Mouse (Mus musculus) hindbrain, embryonic 15.5 days (tissue): ENCODE measurements around the gene Mpp4. TPM values are rescaled to one million over a fixed set of nuclear protein-coding genes. Genes with fewer than 3 reads are reported as not detected.

ENCODE experiments used
- ATAC-seq: fragments of 200-750 bp; cut with Nextera tagmentation; 2 replicates; pipeline ENCODE4 v1.8.0; 2017; ENCODE audit warnings: low read depth, moderate number of reproducible peaks, moderate TSS enrichment; ENCODE audit not compliant: low FRiP score
- H3K27ac ChIP-seq: fragments of 300-500 bp; sonication (generic); replicated peaks from 2 replicates; pipeline ENCODE4 v1.5.1; 2015; ENCODE audit warnings: mild to moderate bottlenecking, inconsistent platforms
- H3K27me3 ChIP-seq: fragments of 300-500 bp; sonication (generic); 2 replicates; pipeline ENCODE4 v1.6.1; 2015; ENCODE audit warnings: control low read depth, inconsistent platforms
- H3K36me3 ChIP-seq: fragments of 300-500 bp; sonication (generic); 2 replicates; pipeline ENCODE4 v1.6.1; 2015; ENCODE audit warnings: control low read depth, inconsistent platforms
- H3K4me1 ChIP-seq: fragments of 300-500 bp; sonication (generic); replicated peaks from 2 replicates; pipeline ENCODE4 v1.6.1; 2015; ENCODE audit warnings: control low read depth, inconsistent platforms
- H3K4me2 ChIP-seq: fragments of 300-500 bp; sonication (generic); 2 replicates; pipeline ENCODE4 v1.6.1; 2015; ENCODE audit warnings: moderate library complexity, mild to moderate bottlenecking, inconsistent platforms
- H3K4me3 ChIP-seq: fragments of 300-500 bp; sonication (generic); 2 replicates; pipeline ENCODE4 v1.5.1; 2015; ENCODE audit warnings: mild to moderate bottlenecking, inconsistent platforms
- H3K9ac ChIP-seq: fragments of 300-500 bp; sonication (generic); 2 replicates; pipeline ENCODE4 v1.6.1; 2015; ENCODE audit warnings: inconsistent platforms
- H3K9me3 ChIP-seq: fragments of 300-500 bp; sonication (generic); 2 replicates; pipeline ENCODE4 v1.6.1; 2016; ENCODE audit warnings: control low read depth, inconsistent platforms
- WGBS: fragments of 180-500 bp; shearing (Covaris S2); methylation state at CpG from one replicate; pipeline ENCODE4 v1.1.7; 2015; 5-methylcytosine and 5-hydroxymethylcytosine counted together
- polyA plus RNA-seq: library from polyadenylated mRNA; unstranded; fragments of >200 nt; fragmentation: Nextera tagmentation; extraction: Ambion mirVana; gene quantifications from 2 replicates; pipeline ENCODE4 v1.2.1, GENCODE M21; 2015

The Mpp4 gene
- polyA plus RNA-seq = 0.73 and 1.2 TPM in 2 replicates

- Histone ChIP-seq H3K36me3 (peaks cover 49% of the 10 kb centered on the region), H3K9me3 (no peaks in the 10 kb centered on the region), H3K4me1 (no peaks in the 10 kb centered on the region), H3K9ac (no peak within 1 kb of the TSS), H3K27me3 (no peaks in the 10 kb centered on the region), H3K27ac (no peak within 1 kb of the TSS), H3K4me3 (no peak within 1 kb of the TSS), H3K4me2 (no peak within 1 kb of the TSS)
- 48% methylated on average over 12 of the region's 12 CpGs for WGBS
- no peak for ATAC-seq
These were observed at the start of gene Mpp4 for GRCm38 (mm10) chr1:59163030-59163461. TSS of gene Mpp4 (minus strand) at chr1:59163389.

- Histone ChIP-seq H3K4me1 (no peaks in the 10 kb centered on the region), H3K9me3 (no peaks in the 10 kb centered on the region), H3K27me3 (no peaks in the 10 kb centered on the region), H3K36me3 (peaks cover 33% of the 10 kb centered on the region), H3K4me2 (no peak overlapping the region), H3K27ac (no peak overlapping the region), H3K4me3 (no peak overlapping the region), H3K9ac (no peak overlapping the region)
- WGBS = no CpG with 5 or more reads among the region's 1 CpGs
- no peak for ATAC-seq
These were observed 49.8 kb upstream of the Mpp4 start for GRCm38 (mm10) chr1:59212951-59213350.

- H3K27ac ChIP-seq = no peak overlapping the region
- ATAC-seq = no peak
- no peak overlapping the region for H3K4me2 ChIP-seq
- H3K9ac ChIP-seq = no peak overlapping the region
- no peaks in the 10 kb centered on the region for H3K4me1 ChIP-seq
- no peaks in the 10 kb centered on the region for H3K9me3 ChIP-seq
- no peaks in the 10 kb centered on the region for H3K27me3 ChIP-seq
- WGBS = 74% methylated on average over 5 of the region's 5 CpGs
- no peak overlapping the region for H3K4me3 ChIP-seq
- H3K36me3 ChIP-seq = peaks cover 34% of the 10 kb centered on the region
These were observed 49.0 kb upstream of the Mpp4 start for GRCm38 (mm10) chr1:59212076-59212779.

- WGBS = 90% methylated on average over 4 of the region's 4 CpGs
- Histone ChIP-seq H3K4me2 (no peak overlapping the region), H3K9me3 (no peaks in the 10 kb centered on the region), H3K4me1 (no peaks in the 10 kb centered on the region), H3K27me3 (no peaks in the 10 kb centered on the region), H3K9ac (no peak overlapping the region), H3K36me3 (peaks cover 36% of the 10 kb centered on the region), H3K4me3 (no peak overlapping the region), H3K27ac (no peak overlapping the region)
- ATAC-seq = no peak
These were observed 48.5 kb upstream of the Mpp4 start for GRCm38 (mm10) chr1:59211651-59212050.

- H3K4me1 ChIP-seq = no peaks in the 10 kb centered on the region
- no peak overlapping the region for H3K9ac ChIP-seq
- ATAC-seq = no peak
- 83% methylated on average over 1 of the region's 1 CpGs for WGBS
- H3K36me3 ChIP-seq = peaks cover 27% of the 10 kb centered on the region
- H3K27ac ChIP-seq = no peak overlapping the region
- H3K4me2 ChIP-seq = no peak overlapping the region
- no peaks in the 10 kb centered on the region for H3K9me3 ChIP-seq
- no peaks in the 10 kb centered on the region for H3K27me3 ChIP-seq
- no peak overlapping the region for H3K4me3 ChIP-seq
These were observed 45.1 kb upstream of the Mpp4 start for GRCm38 (mm10) chr1:59208331-59208730.

DNA sequence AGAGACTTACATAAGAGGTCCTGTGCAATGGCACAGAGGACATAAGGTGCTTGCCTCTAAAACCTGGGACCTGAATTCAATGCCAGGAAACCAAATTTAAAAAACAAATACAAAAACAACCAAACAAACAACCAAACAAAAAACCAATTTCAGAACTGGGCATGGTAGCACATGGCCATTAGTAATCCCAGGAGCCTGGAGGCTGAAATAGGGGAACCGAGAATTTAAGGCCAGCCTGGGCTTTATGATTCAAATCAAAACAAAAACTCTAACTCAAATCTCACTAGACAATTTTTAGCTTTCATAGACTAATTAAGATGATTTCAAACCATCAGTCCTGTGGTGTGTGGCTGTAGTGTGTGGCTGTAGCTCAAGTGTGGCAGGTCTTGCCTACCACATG lies 41.3 kb upstream of the Mpp4 start:
- no peak overlapping the region for H3K9ac ChIP-seq
- no peaks in the 10 kb centered on the region for H3K4me1 ChIP-seq
- no peak overlapping the region for H3K27ac ChIP-seq
- peaks cover 32% of the 10 kb centered on the region for H3K36me3 ChIP-seq
- no peaks in the 10 kb centered on the region for H3K27me3 ChIP-seq
- ATAC-seq = no peak
- no peak overlapping the region for H3K4me3 ChIP-seq
- no peak overlapping the region for H3K4me2 ChIP-seq
- WGBS = 87% methylated on average over 1 of the region's 1 CpGs
- H3K9me3 ChIP-seq = no peaks in the 10 kb centered on the region

DNA sequence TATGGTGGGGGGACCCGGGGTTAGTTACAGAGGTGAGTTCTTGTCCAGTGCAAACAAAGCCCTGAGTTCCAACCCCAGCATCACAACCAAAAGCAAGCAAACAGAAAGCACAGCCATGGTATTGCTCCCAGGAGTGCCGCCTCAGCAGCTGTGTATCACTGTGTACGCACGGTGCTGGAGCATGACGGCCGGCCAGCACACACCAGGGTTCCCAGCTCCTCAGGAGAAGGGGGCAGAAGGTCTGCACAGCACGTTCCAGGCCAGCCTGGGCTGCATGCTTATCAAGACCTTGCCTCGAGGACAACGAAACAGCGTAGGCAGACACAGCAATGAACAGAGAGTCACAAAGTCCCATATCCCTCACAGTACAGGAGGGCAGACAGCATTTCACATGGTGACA lies 39.2 kb upstream of the Mpp4 start:
- ATAC-seq = no peak
- WGBS = 87% methylated on average over 10 of the region's 10 CpGs

DNA sequence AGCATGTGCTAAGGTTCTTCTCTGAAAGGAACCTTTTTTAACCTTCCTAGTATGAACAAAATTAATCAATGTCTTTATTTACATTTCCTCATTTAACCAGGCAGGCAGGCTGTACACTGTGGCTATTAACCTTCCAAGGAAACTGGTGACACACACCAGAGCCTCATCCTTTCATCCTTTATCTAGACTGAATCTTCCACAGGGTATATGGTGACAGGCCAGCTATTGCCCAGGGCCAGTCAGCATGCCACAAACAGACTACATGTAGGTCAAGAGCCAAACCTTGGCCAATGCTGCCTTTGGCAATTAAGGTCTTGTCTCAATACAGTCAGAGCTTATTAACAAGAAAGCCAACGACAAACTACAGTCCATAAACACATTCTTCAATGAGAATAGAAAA lies 38.4 kb upstream of the Mpp4 start:
- no peak for ATAC-seq
- Histone ChIP-seq H3K9me3 (no peaks in the 10 kb centered on the region), H3K4me1 (no peaks in the 10 kb centered on the region), H3K4me2 (no peak overlapping the region), H3K27ac (no peak overlapping the region), H3K36me3 (peaks cover 36% of the 10 kb centered on the region), H3K4me3 (no peak overlapping the region), H3K9ac (no peak overlapping the region), H3K27me3 (no peaks in the 10 kb centered on the region)
- 83% methylated on average over 1 of the region's 1 CpGs for WGBS

More for the DNA sequence above, 39.2 kb upstream of the Mpp4 start:
- Histone ChIP-seq H3K36me3 (peaks cover 36% of the 10 kb centered on the region), H3K4me2 (no peak overlapping the region), H3K9me3 (no peaks in the 10 kb centered on the region), H3K27ac (no peak overlapping the region), H3K27me3 (no peaks in the 10 kb centered on the region), H3K4me1 (no peaks in the 10 kb centered on the region), H3K4me3 (no peak overlapping the region), H3K9ac (no peak overlapping the region)

GRCm38 (mm10) chr1:59200960-59201359 lies 37.8 kb upstream of the Mpp4 start:
- no peak overlapping the region for H3K27ac ChIP-seq
- H3K4me3 ChIP-seq = no peak overlapping the region
- H3K9me3 ChIP-seq = no peaks in the 10 kb centered on the region
- WGBS = 93% methylated on average over 5 of the region's 5 CpGs
- H3K36me3 ChIP-seq = peaks cover 39% of the 10 kb centered on the region
- no peaks in the 10 kb centered on the region for H3K4me1 ChIP-seq
- H3K4me2 ChIP-seq = no peak overlapping the region
- H3K27me3 ChIP-seq = no peaks in the 10 kb centered on the region
- no peak overlapping the region for H3K9ac ChIP-seq
- ATAC-seq = no peak

DNA sequence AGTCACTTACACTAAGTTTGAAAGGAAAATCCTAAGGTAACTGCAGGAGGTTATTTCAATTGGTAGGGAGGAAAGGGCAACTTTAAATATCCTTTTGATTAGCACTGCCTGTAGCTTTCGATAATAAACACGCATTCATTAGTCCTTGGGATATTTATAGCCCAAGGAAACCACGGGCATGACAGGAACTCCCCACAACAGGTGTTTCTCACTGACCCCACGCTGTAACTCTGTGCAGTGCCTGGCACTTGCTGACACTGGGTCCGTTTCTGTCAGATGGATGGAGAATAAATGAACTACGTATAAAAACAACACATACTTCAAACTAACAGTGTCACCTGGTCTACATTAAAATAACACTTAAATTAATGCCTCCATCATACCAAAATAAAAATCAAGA lies 31.8 kb upstream of the Mpp4 start:
- Histone ChIP-seq H3K9ac (no peak overlapping the region), H3K4me3 (no peak overlapping the region), H3K36me3 (peaks cover 64% of the 10 kb centered on the region), H3K9me3 (no peaks in the 10 kb centered on the region), H3K27me3 (no peaks in the 10 kb centered on the region), H3K4me1 (no peaks in the 10 kb centered on the region), H3K27ac (no peak overlapping the region), H3K4me2 (no peak overlapping the region)
- no peak for ATAC-seq
- WGBS = 76% methylated on average over 6 of the region's 6 CpGs

DNA sequence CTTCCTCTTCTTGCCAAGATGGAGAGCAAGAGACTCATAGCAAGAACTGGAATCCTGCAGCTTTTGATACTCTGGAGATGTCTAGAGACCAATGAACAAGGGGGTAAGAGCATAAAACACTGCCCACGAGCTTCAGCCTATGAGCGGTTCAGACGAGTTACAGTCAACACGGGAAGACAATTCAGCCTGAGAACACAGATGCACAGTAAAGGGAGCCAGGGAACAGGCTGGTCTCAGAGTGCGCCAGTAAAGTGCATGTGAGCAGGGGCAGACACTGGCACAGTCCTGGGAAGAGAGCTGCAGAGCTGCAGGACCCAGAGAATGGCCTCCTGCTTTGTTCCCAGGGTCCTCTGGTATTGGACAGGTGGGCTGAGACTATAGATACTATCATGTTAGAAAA lies 24.6 kb upstream of the Mpp4 start:
- H3K4me3 ChIP-seq = no peak overlapping the region
- H3K27me3 ChIP-seq = no peaks in the 10 kb centered on the region
- no peak for ATAC-seq
- peaks cover 64% of the 10 kb centered on the region for H3K36me3 ChIP-seq
- H3K4me1 ChIP-seq = no peaks in the 10 kb centered on the region
- H3K4me2 ChIP-seq = no peak overlapping the region
- no peak overlapping the region for H3K27ac ChIP-seq
- no peaks in the 10 kb centered on the region for H3K9me3 ChIP-seq
- WGBS = 82% methylated on average over 5 of the region's 5 CpGs
- no peak overlapping the region for H3K9ac ChIP-seq

GRCm38 (mm10) chr1:59186317-59186716 lies 23.1 kb upstream of the Mpp4 start:
- no peak for ATAC-seq
- Histone ChIP-seq H3K27ac (no peak overlapping the region), H3K9ac (no peak overlapping the region), H3K9me3 (no peaks in the 10 kb centered on the region), H3K27me3 (no peaks in the 10 kb centered on the region), H3K4me1 (no peaks in the 10 kb centered on the region), H3K36me3 (peaks cover 68% of the 10 kb centered on the region), H3K4me2 (no peak overlapping the region), H3K4me3 (no peak overlapping the region)
- 90% methylated on average over 10 of the region's 10 CpGs for WGBS

GRCm38 (mm10) chr1:59185410-59185809 lies 22.2 kb upstream of the Mpp4 start:
- no peak overlapping the region for H3K4me2 ChIP-seq
- no peaks in the 10 kb centered on the region for H3K9me3 ChIP-seq
- ATAC-seq = no peak
- no peaks in the 10 kb centered on the region for H3K4me1 ChIP-seq
- H3K27me3 ChIP-seq = no peaks in the 10 kb centered on the region
- 91% methylated on average over 9 of the region's 9 CpGs for WGBS
- H3K4me3 ChIP-seq = no peak overlapping the region
- no peak overlapping the region for H3K27ac ChIP-seq
- no peak overlapping the region for H3K9ac ChIP-seq
- H3K36me3 ChIP-seq = peaks cover 66% of the 10 kb centered on the region
